Mouse (Mus musculus) G1E (cell line): Measurements from ENCODE around the gene Ankrd34a. TPM values are rescaled to one million over a fixed set of nuclear protein-coding genes. Genes with fewer than 3 reads are reported as not detected.

ENCODE experiments used
- ATAC-seq: 2 replicates; pipeline ENCODE4 v1.8.0; 2016; ENCODE audit warnings: mild to moderate bottlenecking; ENCODE audit not compliant: insufficient number of reproducible peaks, poor library complexity, low FRiP score, severe bottlenecking; ENCODE audit errors: extremely low read depth
- DNase-seq: peaks from one replicate; pipeline ENCODE4 v3.0.0; 2012; ENCODE audit warnings: low spot score
- H3K27me3 ChIP-seq: 2 replicates; pipeline ENCODE4 v1.6.1; 2012; ENCODE audit warnings: mild to moderate bottlenecking, low read length, inconsistent platforms; ENCODE audit not compliant: insufficient read depth
- H3K36me3 ChIP-seq: replicated peaks from 2 replicates; pipeline ENCODE3; 2012; ENCODE audit warnings: mild to moderate bottlenecking, inconsistent platforms
- H3K4me1 ChIP-seq: 2 replicates; pipeline ENCODE4 v1.6.1; 2012; ENCODE audit warnings: low read depth, low read length, inconsistent platforms, mixed read lengths; ENCODE audit not compliant: insufficient read depth
- H3K4me3 ChIP-seq: 2 replicates; pipeline ENCODE4 v1.5.1; 2012; ENCODE audit warnings: low read depth, mild to moderate bottlenecking, inconsistent platforms, low read length, moderate library complexity, mixed read lengths
- H3K9me3 ChIP-seq: replicated peaks from 2 replicates; pipeline ENCODE4 v1.6.1; 2012; ENCODE audit warnings: inconsistent platforms
- CTCF ChIP-seq: IDR thresholded peaks from 2 replicates; pipeline ENCODE4 v1.5.1; 2012; ENCODE audit warnings: low read depth, low read length, inconsistent platforms, mixed read lengths
- GATA1 ChIP-seq: IDR thresholded peaks from 2 replicates; pipeline ENCODE4 v1.6.1; 2012; ENCODE audit warnings: borderline replicate concordance, low read length, inconsistent platforms, mixed read lengths
- GATA2 ChIP-seq: IDR thresholded peaks from 2 replicates; pipeline ENCODE4 v1.6.1; 2012; ENCODE audit warnings: low read depth, low read length, inconsistent platforms, borderline replicate concordance
- POLR2AphosphoS5 ChIP-seq: IDR thresholded peaks from 2 replicates; pipeline ENCODE4 v1.6.1; 2012; ENCODE audit warnings: low read depth, low read length, inconsistent platforms; ENCODE audit not compliant: insufficient replicate concordance
- TAL1 ChIP-seq: conservative IDR thresholded peaks from 2 replicates; pipeline ENCODE4 v1.6.1; 2012; ENCODE audit warnings: low read depth, low read length, inconsistent platforms, mixed read lengths
- polyA plus RNA-seq: library from polyadenylated mRNA; stranded (reverse); fragments of >175 nt; gene quantifications from 2 replicates; pipeline ENCODE4 v1.2.3, GENCODE M21; 2012
- total RNA-seq, 2 experiments: library from RNA; stranded (forward) in 1 of 2; stranded (reverse) in 1 of 2; fragments of 200-1000 nt in 1 of 2; fragments of >200 nt in 1 of 2; fragmentation: Nextera tagmentation in 1 of 2; gene quantifications; 2 replicates each; pipeline ENCODE4 v1.2.3; 2014 to 2017

Gene Ankrd34a
- total and polyA plus RNA-seq, 3 experiments, result 0.03 to 0.05 TPM; not detected in 1

- Histone ChIP-seq H3K9me3 (no peaks in the 10 kb centered on the region), H3K27me3 (peaks cover 26% of the 10 kb centered on the region), H3K4me1 (peaks cover 26% of the 10 kb centered on the region), H3K36me3 (peaks cover 4% of the 10 kb centered on the region), H3K4me3 (no peak overlapping the region)
- no peak for ATAC-seq
- DNase-seq, result no peak
- no peak for TF ChIP-seq TAL1
- no peak for TF ChIP-seq POLR2AphosphoS5
- no peak for TF ChIP-seq CTCF
- TF ChIP-seq GATA1, result no peak
- no peak for TF ChIP-seq GATA2
These were observed 22.6 kb upstream of the Ankrd34a start for GRCm38 (mm10) chr3:96573611-96574511.

GRCm38 (mm10) chr3:96575272-96575984, 21.0 kb upstream of the Ankrd34a start:
- H3K36me3 ChIP-seq, result peaks cover 12% of the 10 kb centered on the region
- ATAC-seq, result no peak
- TF ChIP-seq TAL1, result no peak
- TF ChIP-seq GATA2, result no peak
- TF ChIP-seq GATA1, result no peak
- no peak for TF ChIP-seq CTCF
- TF ChIP-seq POLR2AphosphoS5, result no peak
- H3K4me1 ChIP-seq, result peaks cover 34% of the 10 kb centered on the region
- H3K27me3 ChIP-seq, result peaks cover 20% of the 10 kb centered on the region
- H3K4me3 ChIP-seq, result no peak overlapping the region
- DNase-seq, result no peak
- H3K9me3 ChIP-seq, result no peaks in the 10 kb centered on the region

DNA sequence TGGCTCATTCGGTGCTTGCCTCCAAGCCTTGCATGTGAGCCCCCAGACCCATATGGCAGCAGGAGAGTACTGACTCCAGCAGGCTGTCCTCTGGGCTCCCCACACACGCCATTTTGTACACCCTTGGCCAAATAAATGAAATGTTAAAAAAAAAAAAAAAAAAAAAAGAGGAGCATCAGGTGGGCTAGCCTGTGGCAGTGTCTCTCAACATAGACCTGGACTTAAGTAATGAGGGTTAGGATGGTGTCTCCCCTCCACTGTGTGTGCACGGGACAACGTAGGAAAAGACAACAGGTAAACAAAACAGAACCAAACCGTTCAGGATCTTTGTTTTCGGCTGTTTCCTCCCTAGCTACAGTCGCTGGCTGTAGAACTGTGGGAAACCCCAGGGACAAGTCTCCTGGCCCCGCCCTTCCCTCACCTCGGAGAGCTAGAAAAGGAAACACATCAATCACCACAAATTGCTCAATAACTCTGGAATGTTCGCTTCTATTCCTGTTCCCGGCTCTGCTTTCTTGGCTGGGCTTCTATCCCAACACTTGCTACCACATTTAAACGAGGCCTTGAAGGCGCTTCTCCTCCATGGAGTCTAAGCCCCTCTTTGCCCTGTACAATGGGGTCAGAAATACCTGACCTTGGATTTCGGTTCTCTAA, 20.3 kb upstream of the Ankrd34a start:
- H3K36me3 ChIP-seq, result peaks cover 16% of the 10 kb centered on the region
- ATAC-seq (no peak), DNase-seq (no peak)
- no peak overlapping the region for H3K4me3 ChIP-seq
- TF ChIP-seq GATA1 (no peak), GATA2 (no peak), TAL1 (no peak), POLR2AphosphoS5 (no peak), CTCF (no peak)
- peaks cover 40% of the 10 kb centered on the region for H3K4me1 ChIP-seq
- H3K27me3 ChIP-seq, result peaks cover 20% of the 10 kb centered on the region
- no peaks in the 10 kb centered on the region for H3K9me3 ChIP-seq

GRCm38 (mm10) chr3:96576690-96577541, 19.5 kb upstream of the Ankrd34a start, which contains the start of gene Gm16253:
Gene Gm16253, plus strand, starts transcription at chr3:96576984.
- H3K36me3 ChIP-seq, result peaks cover 23% of the 10 kb centered on the region
- H3K4me3 ChIP-seq, result no peak within 1 kb of the TSS
- DNase-seq (peak; percentile 78), ATAC-seq (peak; percentile 95)
- TF ChIP-seq POLR2AphosphoS5, result no peak
- TF ChIP-seq TAL1, result no peak
- TF ChIP-seq GATA1, result no peak
- TF ChIP-seq GATA2, result no peak
- TF ChIP-seq CTCF, result no peak
- peaks cover 14% of the 10 kb centered on the region for H3K27me3 ChIP-seq
- peaks cover 37% of the 10 kb centered on the region for H3K4me1 ChIP-seq
- no peaks in the 10 kb centered on the region for H3K9me3 ChIP-seq

DNA sequence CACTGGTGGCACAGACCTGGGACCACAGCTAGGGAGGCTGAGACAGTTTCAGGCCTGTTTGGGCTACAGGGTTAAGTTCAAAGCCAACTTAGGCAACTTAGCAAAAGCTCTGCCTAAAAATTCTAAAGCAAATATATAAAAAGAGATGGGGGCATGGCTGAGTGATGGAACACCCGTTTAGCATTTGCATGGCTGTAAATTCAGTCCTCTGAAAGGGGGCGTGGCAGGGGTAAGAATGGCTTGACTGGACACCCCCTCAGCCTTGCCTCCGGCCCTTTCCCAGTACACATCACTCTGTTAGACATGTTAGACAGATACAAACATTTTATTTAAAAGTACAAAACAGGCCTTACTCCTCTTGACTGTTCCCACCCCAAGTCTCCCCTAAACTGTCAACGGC, 18.9 kb upstream of the Ankrd34a start:
- ATAC-seq (no peak), DNase-seq (no peak)
- no peak for TF ChIP-seq TAL1
- no peak for TF ChIP-seq GATA1
- TF ChIP-seq CTCF, result no peak
- no peak for TF ChIP-seq POLR2AphosphoS5
- H3K36me3 ChIP-seq, result peaks cover 24% of the 10 kb centered on the region
- peaks cover 33% of the 10 kb centered on the region for H3K4me1 ChIP-seq
- H3K27me3 ChIP-seq, result peaks cover 13% of the 10 kb centered on the region; the same call in 1 of the 2 replicates
- no peak overlapping the region for H3K4me3 ChIP-seq
- no peaks in the 10 kb centered on the region for H3K9me3 ChIP-seq
